Mouse (Mus musculus) megakaryocyte, embryonic 14.5 days (primary cell): ENCODE measurements around the gene Npw. TPM values are rescaled to one million over a fixed set of nuclear protein-coding genes. Genes with fewer than 3 reads are reported as not detected.

Experiments used
- H3K27me3 ChIP-seq: replicated peaks from 2 replicates; pipeline ENCODE3; 2012; ENCODE audit warnings: inconsistent platforms
- H3K36me3 ChIP-seq: replicated peaks from 2 replicates; pipeline ENCODE3; 2012; ENCODE audit warnings: low read length, inconsistent platforms, mixed read lengths
- H3K4me1 ChIP-seq: 2 replicates; pipeline ENCODE4 v1.6.1; 2012; ENCODE audit warnings: inconsistent platforms
- H3K4me3 ChIP-seq: replicated peaks from 2 replicates; pipeline ENCODE3; 2012; ENCODE audit warnings: moderate library complexity, mild to moderate bottlenecking, inconsistent platforms
- H3K9me3 ChIP-seq: 2 replicates; pipeline ENCODE4 v1.6.1; 2012; ENCODE audit warnings: inconsistent platforms
- FLI1 ChIP-seq: IDR thresholded peaks from 2 replicates; pipeline ENCODE4 v1.6.1; 2012; ENCODE audit warnings: low read length, inconsistent platforms, mixed read lengths
- GATA1 ChIP-seq: IDR thresholded peaks from 3 replicates; pipeline ENCODE4 v1.6.1; 2012; ENCODE audit warnings: mixed read lengths, low read length, inconsistent platforms, borderline replicate concordance
- polyA plus RNA-seq: library from polyadenylated mRNA; stranded (reverse); fragments of >175 nt; gene quantifications from 2 replicates; pipeline ENCODE4 v1.2.3, GENCODE M21; 2012; ENCODE audit warnings: low replicate concordance; ENCODE audit not compliant: insufficient read depth

Gene Npw
- polyA plus RNA-seq, 1 experiment = 1.1 TPM

DNA sequence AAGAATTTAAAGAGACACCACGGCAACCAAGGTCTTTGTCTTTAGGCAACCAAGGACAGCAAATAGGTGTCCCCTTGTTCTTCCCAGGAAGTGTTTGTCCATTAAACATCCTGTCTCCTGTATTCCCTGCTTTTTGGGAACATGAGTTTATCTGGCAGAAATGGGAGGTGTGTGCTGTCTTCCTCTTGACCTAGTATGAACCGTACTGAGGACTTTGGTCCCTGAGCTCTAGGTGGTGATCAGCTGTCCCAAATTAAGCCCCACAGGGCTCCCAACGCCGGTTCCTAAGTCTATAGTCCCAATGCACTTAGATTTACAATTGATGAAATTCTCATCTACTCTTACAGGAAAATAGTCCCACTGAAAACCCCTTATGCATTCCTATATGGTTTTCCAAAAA lies 7.5 kb downstream of the Npw start:
- H3K4me1 ChIP-seq = peaks cover 36% of the 10 kb centered on the region
- peaks cover 84% of the 10 kb centered on the region for H3K27me3 ChIP-seq
- no peak overlapping the region for H3K4me3 ChIP-seq
- no peaks in the 10 kb centered on the region for H3K36me3 ChIP-seq
- TF ChIP-seq FLI1 (no peak), GATA1 (no peak)
- no peaks in the 10 kb centered on the region; the same call in 1 of the 2 replicates for H3K9me3 ChIP-seq

DNA sequence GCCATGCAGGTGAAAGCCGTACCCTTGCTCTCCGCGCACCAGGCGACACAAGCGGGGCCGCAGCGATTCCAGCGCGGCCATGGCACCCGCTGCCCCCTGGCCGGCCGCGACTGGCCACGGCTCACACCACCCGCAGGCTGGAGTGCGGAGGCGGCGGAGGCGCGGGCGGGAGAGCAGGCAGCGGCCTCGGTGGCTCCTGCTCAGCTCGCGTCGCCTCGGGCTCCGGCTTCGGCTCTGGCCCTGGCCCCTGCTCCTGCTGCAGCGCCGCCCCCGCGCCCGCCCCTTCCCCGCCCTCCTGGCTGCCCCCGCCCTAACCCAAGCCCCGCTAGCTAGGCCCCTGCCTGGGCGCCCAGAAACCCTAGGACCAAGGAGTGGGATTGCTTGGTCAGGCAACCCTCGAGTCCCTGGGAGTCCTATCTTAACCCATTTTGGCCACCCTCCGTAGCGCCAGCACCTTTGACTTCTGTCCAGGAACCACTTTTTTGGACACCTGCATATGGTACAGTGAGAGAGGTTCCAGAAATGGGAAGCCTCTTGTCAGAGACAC lies 8.1 kb downstream of the Npw start, which contains the start of gene Slc9a3r2:
Slc9a3r2 (minus strand) TSS at position 258 of the 547 bp plus-strand sequence.
- Histone ChIP-seq H3K27me3 (peaks cover 90% of the 10 kb centered on the region), H3K36me3 (no peaks in the 10 kb centered on the region), H3K9me3 (no peaks in the 10 kb centered on the region; the same call in 1 of the 2 replicates), H3K4me1 (peaks cover 42% of the 10 kb centered on the region), H3K4me3 (peak within 1 kb of the TSS; percentile 90)
- no peak for TF ChIP-seq GATA1
- TF ChIP-seq FLI1 = no peak

DNA sequence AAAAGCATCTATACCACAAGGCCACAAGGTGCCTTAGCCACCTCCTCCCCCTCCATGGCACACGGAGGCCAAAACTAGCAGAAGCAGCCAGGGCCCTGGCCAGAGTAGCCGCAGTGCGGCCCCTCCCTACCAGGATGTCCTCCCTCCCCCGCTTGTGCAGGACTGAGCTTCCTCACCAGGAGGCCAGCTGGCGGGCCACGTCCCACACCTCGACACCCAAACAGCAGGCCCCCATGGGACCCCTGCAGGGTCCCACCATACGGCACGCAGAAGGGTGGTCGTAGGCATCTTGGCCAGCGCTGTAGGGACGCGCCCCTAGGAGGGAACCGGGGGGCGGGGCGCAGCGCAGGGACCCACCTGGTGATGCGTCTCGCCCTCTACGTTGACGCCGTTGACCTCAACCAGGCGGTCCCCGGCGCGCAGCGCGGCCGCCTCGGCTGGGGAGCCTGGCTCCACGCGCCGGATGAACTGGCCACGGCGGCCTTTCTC lies 8.6 kb downstream of the Npw start:
- Histone ChIP-seq H3K4me1 (peaks cover 47% of the 10 kb centered on the region), H3K9me3 (no peaks in the 10 kb centered on the region; the same call in 1 of the 2 replicates), H3K4me3 (peak overlapping the region; percentile 90), H3K36me3 (no peaks in the 10 kb centered on the region), H3K27me3 (peaks cover 92% of the 10 kb centered on the region)
- no peak for TF ChIP-seq FLI1
- no peak for TF ChIP-seq GATA1

DNA sequence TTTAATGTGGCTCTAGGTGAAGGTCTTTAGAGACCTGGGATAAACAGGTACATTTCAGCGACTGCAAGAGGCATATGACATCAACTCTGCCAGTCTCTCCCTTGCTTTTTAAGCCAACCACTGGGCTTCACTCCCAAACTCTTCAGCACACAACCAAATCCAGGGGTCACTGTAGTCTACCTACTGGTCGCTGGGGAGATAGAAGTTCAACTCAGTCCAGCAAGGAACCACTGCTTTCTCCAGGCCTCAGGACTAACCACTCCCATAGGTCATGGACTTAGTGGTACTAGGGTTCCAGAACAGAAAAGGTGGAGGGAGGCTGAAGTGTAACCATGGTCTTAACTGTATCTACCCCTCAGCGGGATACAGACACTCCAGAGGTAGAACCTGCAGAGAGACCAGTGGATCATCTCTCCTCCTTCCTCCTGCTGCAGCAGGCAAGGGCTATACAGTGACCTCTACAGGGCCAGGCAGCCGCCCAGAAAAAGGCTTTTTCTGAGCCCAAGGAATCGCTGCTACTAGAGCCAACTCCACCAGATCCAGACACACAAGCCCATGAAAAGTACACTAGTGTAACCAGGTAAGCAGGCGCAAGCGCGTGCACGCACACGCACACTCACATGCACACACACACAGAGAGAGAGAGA lies 9.4 kb downstream of the Npw start:
- TF ChIP-seq FLI1 (no peak), GATA1 (no peak)
- H3K36me3 ChIP-seq = no peaks in the 10 kb centered on the region
- H3K4me3 ChIP-seq = no peak overlapping the region
- peaks cover 52% of the 10 kb centered on the region for H3K4me1 ChIP-seq
- peaks cover 92% of the 10 kb centered on the region for H3K27me3 ChIP-seq
- no peaks in the 10 kb centered on the region; the same call in 1 of the 2 replicates for H3K9me3 ChIP-seq

DNA sequence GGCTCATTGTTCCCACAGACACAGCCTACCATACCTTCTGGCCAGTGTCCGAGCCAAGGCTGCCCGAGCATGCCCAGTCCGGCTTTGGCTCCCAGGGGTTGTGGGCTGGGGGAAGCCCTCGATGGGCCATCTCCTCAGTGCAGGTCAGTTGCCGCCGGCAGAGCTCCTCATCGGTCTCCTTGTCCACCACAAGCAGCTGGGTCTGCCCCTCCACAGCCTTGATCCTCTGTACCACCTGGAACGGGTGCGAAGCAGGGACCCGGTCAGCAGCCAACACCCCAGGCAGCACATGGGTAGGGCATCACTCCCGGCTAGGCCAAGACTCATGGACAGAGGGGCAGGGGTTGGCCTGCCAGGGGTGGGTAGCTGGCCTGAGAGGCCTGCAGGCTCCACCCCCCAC lies 10.8 kb downstream of the Npw start:
- H3K4me3 ChIP-seq = no peak overlapping the region
- H3K4me1 ChIP-seq = peaks cover 51% of the 10 kb centered on the region
- no peak for TF ChIP-seq GATA1
- TF ChIP-seq FLI1 = no peak
- no peaks in the 10 kb centered on the region for H3K36me3 ChIP-seq
- no peaks in the 10 kb centered on the region; the same call in 1 of the 2 replicates for H3K9me3 ChIP-seq
- peaks cover 96% of the 10 kb centered on the region for H3K27me3 ChIP-seq

- no peaks in the 10 kb centered on the region for H3K36me3 ChIP-seq
- H3K4me1 ChIP-seq = peaks cover 51% of the 10 kb centered on the region
- TF ChIP-seq FLI1 = no peak
- TF ChIP-seq GATA1 = no peak
- peaks cover 95% of the 10 kb centered on the region for H3K27me3 ChIP-seq
- no peaks in the 10 kb centered on the region for H3K9me3 ChIP-seq
- H3K4me3 ChIP-seq = no peak overlapping the region
These were observed 11.9 kb downstream of the Npw start for GRCm38 (mm10) chr17:24646381-24646780.

GRCm38 (mm10) chr17:24645916-24646315 lies 12.3 kb downstream of the Npw start:
- Histone ChIP-seq H3K27me3 (peaks cover 92% of the 10 kb centered on the region), H3K9me3 (no peaks in the 10 kb centered on the region), H3K4me3 (no peak overlapping the region), H3K4me1 (peaks cover 51% of the 10 kb centered on the region), H3K36me3 (no peaks in the 10 kb centered on the region)
- TF ChIP-seq FLI1 = no peak
- TF ChIP-seq GATA1 = no peak

DNA sequence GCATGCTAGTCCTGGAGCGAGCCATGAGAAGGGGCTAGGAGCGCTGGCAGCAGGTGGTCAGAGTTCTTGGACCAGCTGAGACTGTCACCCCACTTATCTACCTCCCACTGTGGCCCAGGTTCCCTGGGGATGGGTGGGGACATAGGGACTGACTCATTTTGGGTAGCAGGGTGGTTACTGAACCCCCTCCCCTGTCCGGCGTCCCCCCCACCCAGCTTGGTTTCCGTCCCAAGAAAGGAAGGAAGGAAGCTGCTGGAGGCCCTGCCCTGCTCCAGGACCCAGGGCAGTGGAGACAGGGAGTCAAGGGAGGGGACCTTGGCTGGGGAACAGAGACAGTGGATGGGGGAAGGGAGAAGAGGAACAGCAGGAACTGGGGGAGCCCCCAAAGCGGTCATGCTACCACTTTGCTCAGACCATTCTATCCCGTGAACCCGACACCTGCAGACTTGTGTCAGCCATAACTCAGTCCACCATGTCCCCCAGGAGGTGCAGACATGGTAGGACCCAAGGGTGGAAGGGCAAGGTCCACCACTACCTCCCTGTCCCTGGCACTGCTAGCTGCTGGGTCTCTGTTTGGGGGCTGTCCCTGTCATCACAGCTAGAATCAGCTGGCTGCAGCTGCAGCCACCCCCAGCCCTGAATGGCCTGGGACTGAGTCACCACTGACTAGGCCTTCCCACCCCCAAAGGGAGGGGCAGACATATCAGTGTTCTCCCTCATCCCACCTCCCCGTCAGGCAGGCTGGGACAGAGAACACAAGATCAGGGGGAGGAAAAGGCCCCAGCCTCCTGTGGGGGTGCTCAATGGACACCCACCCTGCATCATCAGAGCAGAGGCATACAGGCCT lies 13.2 kb downstream of the Npw start:
- Histone ChIP-seq H3K4me3 (peak overlapping the region; percentile 26), H3K36me3 (no peaks in the 10 kb centered on the region), H3K27me3 (peaks cover 91% of the 10 kb centered on the region), H3K9me3 (no peaks in the 10 kb centered on the region), H3K4me1 (peaks cover 46% of the 10 kb centered on the region)
- TF ChIP-seq GATA1 (no peak), FLI1 (no peak)

GRCm38 (mm10) chr17:24644030-24644715 lies 14.1 kb downstream of the Npw start:
- H3K36me3 ChIP-seq = peaks cover 4% of the 10 kb centered on the region
- H3K9me3 ChIP-seq = no peaks in the 10 kb centered on the region
- TF ChIP-seq GATA1 (no peak), FLI1 (no peak)
- H3K27me3 ChIP-seq = peaks cover 85% of the 10 kb centered on the region
- H3K4me3 ChIP-seq = no peak overlapping the region
- H3K4me1 ChIP-seq = peaks cover 37% of the 10 kb centered on the region
